Mouse (Mus musculus) MEL (cell line): Measurements from ENCODE around the gene Foxf2. TPM values are rescaled to one million over a fixed set of nuclear protein-coding genes. Genes with fewer than 3 reads are reported as not detected.
A peak's percentile ranks its signal among the peaks of the same experiment; 100 is the strongest.

Experiments used
- DNase-seq: peaks from one replicate; pipeline ENCODE4 v3.0.0; 2011; ENCODE audit warnings: low read depth, low spot score
- H3K27ac ChIP-seq: 2 replicates; pipeline ENCODE4 v1.5.1; 2012; ENCODE audit warnings: low read depth, mild to moderate bottlenecking, control low read depth, low read length, moderate library complexity; ENCODE audit not compliant: control insufficient read depth
- H3K27me3 ChIP-seq, 2 experiments: fragments of 150-350 bp in 1 of 2; sonication (generic) in 1 of 2; 2 replicates each; pipeline ENCODE4 v1.6.1; 2012; ENCODE audit warnings: low read length in 2 of 2, mild to moderate bottlenecking in 2 of 2, improper control_type of control experiment in 1 of 2, moderate library complexity in 1 of 2; ENCODE audit not compliant: insufficient read depth in 2 of 2, control insufficient read depth in 1 of 2
- H3K36me3 ChIP-seq, 2 experiments: 2 replicates each; pipeline ENCODE4 v1.6.1; 2012 to 2014; ENCODE audit warnings: low read length in 2 of 2, improper control_type of control experiment in 1 of 2, inconsistent platforms in 1 of 2, mild to moderate bottlenecking in 1 of 2; ENCODE audit not compliant: insufficient read depth in 2 of 2, control insufficient read depth in 1 of 2
- H3K4me1 ChIP-seq, 2 experiments: fragments of 150-350 bp in 1 of 2; sonication (generic) in 1 of 2; 2 replicates each; pipeline ENCODE4 v1.6.1; 2012; ENCODE audit warnings: low read length in 2 of 2, improper control_type of control experiment in 1 of 2, mild to moderate bottlenecking in 1 of 2; ENCODE audit not compliant: insufficient read depth in 2 of 2, control insufficient read depth in 1 of 2
- H3K4me3 ChIP-seq, 2 experiments: fragments of 150-350 bp in 1 of 2; sonication (generic) in 1 of 2; 2 replicates each; pipeline ENCODE4 v1.5.1; 2012; ENCODE audit warnings: low read depth in 2 of 2, low read length in 2 of 2, mild to moderate bottlenecking in 2 of 2, moderate library complexity in 2 of 2, control low read depth in 1 of 2, improper control_type of control experiment in 1 of 2; ENCODE audit not compliant: control insufficient read depth in 1 of 2, insufficient read depth in 1 of 2
- H3K79me2 ChIP-seq: 2 replicates; pipeline ENCODE4 v1.6.1; 2012; ENCODE audit warnings: mild to moderate bottlenecking, low read length, moderate library complexity; ENCODE audit not compliant: control insufficient read depth, poor library complexity, insufficient read depth
- H3K9ac ChIP-seq: 2 replicates; pipeline ENCODE4 v1.6.1; 2012; ENCODE audit warnings: low read depth, mild to moderate bottlenecking, control low read depth, low read length, moderate library complexity; ENCODE audit not compliant: control insufficient read depth, poor library complexity, severe bottlenecking
- H3K9me3 ChIP-seq: fragments of 150-350 bp; sonication (generic); replicated peaks from 2 replicates; pipeline ENCODE4 v1.6.1; 2012; ENCODE audit warnings: mild to moderate bottlenecking, low read length, improper control_type of control experiment, moderate library complexity; ENCODE audit not compliant: insufficient read depth
- CTCF ChIP-seq, 3 experiments: IDR thresholded peaks in 2 of 3; conservative IDR thresholded peaks in 1 of 3; 2 replicates each; pipeline ENCODE4 v1.5.1; 2011 to 2012; ENCODE audit warnings: low read length in 3 of 3, low read depth in 2 of 3, mild to moderate bottlenecking in 2 of 3, improper control_type of control experiment in 1 of 3, inconsistent platforms in 1 of 3, mixed read lengths in 1 of 3, moderate library complexity in 1 of 3; ENCODE audit not compliant: control insufficient read depth in 1 of 3, insufficient read depth in 1 of 3, poor library complexity in 1 of 3, severe bottlenecking in 1 of 3
- ETS1 ChIP-seq: IDR thresholded peaks from 2 replicates; pipeline ENCODE4 v1.6.1; 2012; ENCODE audit warnings: low read depth, mild to moderate bottlenecking, inconsistent platforms, low read length, improper control_type of control experiment, moderate library complexity
- GABPA ChIP-seq: IDR thresholded peaks from 2 replicates; pipeline ENCODE4 v1.6.1; 2012; ENCODE audit warnings: low read depth, mild to moderate bottlenecking, inconsistent platforms, low read length, improper control_type of control experiment, moderate library complexity
- POLR2AphosphoS2 ChIP-seq: IDR thresholded peaks from 2 replicates; pipeline ENCODE4 v1.6.1; 2011; ENCODE audit warnings: low read length, improper control_type of control experiment
- RAD21 ChIP-seq: IDR thresholded peaks from 2 replicates; pipeline ENCODE4 v1.6.1; 2011; ENCODE audit warnings: mild to moderate bottlenecking, low read depth, low read length, improper control_type of control experiment
- RCOR1 ChIP-seq: IDR thresholded peaks from 2 replicates; pipeline ENCODE4 v1.6.1; 2012; ENCODE audit warnings: low read depth, mild to moderate bottlenecking, inconsistent platforms, low read length, improper control_type of control experiment
- SMC3 ChIP-seq: IDR thresholded peaks from 2 replicates; pipeline ENCODE4 v1.6.1; 2011; ENCODE audit warnings: low read depth, low read length, improper control_type of control experiment
- TBP ChIP-seq: IDR thresholded peaks from 2 replicates; pipeline ENCODE4 v1.8.0; 2011; ENCODE audit warnings: low read depth, low read length, improper control_type of control experiment
- UBTF ChIP-seq: IDR thresholded peaks from 2 replicates; pipeline ENCODE4 v1.6.1; 2012; ENCODE audit warnings: low read depth, mild to moderate bottlenecking, inconsistent platforms, low read length, improper control_type of control experiment, moderate library complexity, borderline replicate concordance; ENCODE audit not compliant: insufficient read depth
- polyA plus RNA-seq, 2 experiments: library from polyadenylated mRNA; stranded (reverse) in 1 of 2; unstranded in 1 of 2; fragments of >175 nt in 1 of 2; fragments of >200 nt in 1 of 2; gene quantifications; 2 replicates each; pipeline versions ENCODE4 v1.2.1 to v1.2.4; 2012; ENCODE audit warnings: low replicate concordance in 2 of 2, low read depth in 1 of 2; ENCODE audit not compliant: insufficient read length in 2 of 2, insufficient read depth in 1 of 2, missing spikeins in 1 of 2
- total RNA-seq: library from RNA; depleted of rRNA; stranded (reverse); fragments of 300-350 nt; gene quantifications from 2 replicates; pipeline ENCODE4 v1.2.3, GENCODE M21; 2012

The Foxf2 gene
- total and polyA plus RNA-seq, 3 experiments: not detected

DNA sequence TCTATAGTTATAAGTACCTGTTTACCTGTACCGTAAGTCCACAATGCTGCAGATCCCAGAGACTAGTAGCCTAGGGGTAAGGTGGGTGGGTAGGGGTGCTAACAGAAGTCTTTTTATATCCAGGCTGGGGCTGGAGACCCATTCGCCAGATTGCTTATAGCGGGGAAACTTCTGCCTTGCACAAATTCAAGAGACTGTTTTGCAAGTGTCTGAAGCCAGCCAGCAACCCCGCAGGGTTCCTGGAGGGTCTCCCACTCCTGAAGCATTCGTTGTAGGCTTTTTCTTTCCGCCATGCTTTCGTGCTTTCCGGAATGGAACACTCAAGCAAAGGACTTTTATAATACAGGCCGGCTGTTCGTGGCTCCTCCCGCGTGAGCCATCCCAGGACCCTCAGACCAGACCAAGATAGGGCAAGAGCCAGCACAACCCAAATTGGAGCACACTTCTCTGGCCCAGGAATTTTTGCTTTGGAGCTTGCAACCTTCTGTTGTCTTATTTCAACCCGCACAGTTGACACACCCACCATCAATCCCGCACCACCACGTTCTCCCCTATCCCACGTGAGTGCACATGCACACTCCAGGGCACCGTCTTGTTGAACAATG is 10.0 kb upstream of the Foxf2 start:
- Histone ChIP-seq H3K4me1 (no peaks in the 10 kb centered on the region), H3K36me3 (no peaks in the 10 kb centered on the region), H3K9me3 (no peaks in the 10 kb centered on the region), H3K27me3 (no peaks in the 10 kb centered on the region), H3K79me2 (no peaks in the 10 kb centered on the region), H3K27ac (no peak overlapping the region), H3K9ac (no peak overlapping the region), H3K4me3 (no peak overlapping the region)
- TF ChIP-seq POLR2AphosphoS2: no peak
- TF ChIP-seq TBP: no peak
- no peak for TF ChIP-seq RCOR1
- no peak for TF ChIP-seq RAD21
- TF ChIP-seq UBTF: no peak
- DNase-seq: no peak

DNA sequence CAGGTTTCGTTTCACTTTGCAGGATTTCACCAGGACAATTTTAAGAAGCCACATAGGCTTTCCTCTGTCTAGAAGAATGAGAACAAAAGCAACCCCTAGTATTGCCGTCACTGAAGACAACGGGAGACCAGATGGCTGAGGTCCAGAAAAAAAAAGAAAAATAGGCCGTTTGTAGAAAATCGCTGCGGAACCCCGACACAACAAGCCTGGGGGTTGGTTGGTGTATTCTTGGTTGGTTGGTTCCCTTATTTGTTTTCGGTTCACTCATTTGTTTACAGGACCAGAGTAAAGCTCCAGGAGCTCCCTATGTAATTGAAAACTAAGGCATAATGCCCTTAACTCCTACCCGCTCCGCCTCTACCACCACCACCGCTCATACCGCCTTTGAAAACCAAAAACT is 7.6 kb upstream of the Foxf2 start:
- Histone ChIP-seq H3K4me1 (no peaks in the 10 kb centered on the region), H3K36me3 (no peaks in the 10 kb centered on the region), H3K79me2 (no peaks in the 10 kb centered on the region), H3K27ac (no peak overlapping the region), H3K9me3 (no peaks in the 10 kb centered on the region), H3K9ac (no peak overlapping the region), H3K27me3 (no peaks in the 10 kb centered on the region), H3K4me3 (no peak overlapping the region)
- DNase-seq: no peak
- TF ChIP-seq SMC3 (no peak), GABPA (no peak)

DNA sequence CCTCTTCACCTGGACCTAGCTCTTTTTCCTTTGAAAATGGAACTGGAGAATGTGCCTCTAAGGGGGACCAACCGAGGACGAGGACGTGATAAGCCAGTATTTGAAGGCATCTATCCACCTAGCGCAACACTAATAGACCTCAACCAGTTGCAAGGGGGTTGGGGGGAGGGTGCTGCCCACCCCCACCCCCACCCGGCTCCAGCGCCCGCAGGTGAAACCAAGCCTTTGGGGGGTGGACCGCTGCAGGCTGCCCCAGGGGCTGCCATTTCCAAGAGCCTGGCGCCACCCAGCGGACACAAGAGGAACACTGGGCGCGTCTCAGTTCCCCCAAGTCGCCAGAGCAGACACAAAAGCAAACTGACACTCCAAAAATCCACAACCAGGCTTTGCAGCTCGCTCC is 7.2 kb upstream of the Foxf2 start:
- Histone ChIP-seq H3K9ac (no peak overlapping the region), H3K27ac (no peak overlapping the region), H3K9me3 (no peaks in the 10 kb centered on the region), H3K4me3 (no peak overlapping the region), H3K36me3 (no peaks in the 10 kb centered on the region), H3K79me2 (no peaks in the 10 kb centered on the region), H3K27me3 (no peaks in the 10 kb centered on the region), H3K4me1 (no peaks in the 10 kb centered on the region)
- DNase-seq: no peak
- TF ChIP-seq CTCF (IDR thresholded peaks at IDR 0.05 in 2 of 3, conservative IDR thresholded peaks at IDR 0.05 in 1 of 3; ENCODE audit: control insufficient read depth in 1 of 3, insufficient read depth in 1 of 3, low read depth in 2 of 3, low read length in 3 of 3, poor library complexity in 1 of 3, severe bottlenecking in 1 of 3): 0 out of 6 replicates have a peak, but pooled peaks of 1 of the 3 experiments have one; percentile 19
- no peak for TF ChIP-seq ETS1
